Mouse (Mus musculus) small intestine, adult 2 months (tissue): Measurements from ENCODE around the gene Timm23.

ENCODE experiments used
- CTCF ChIP-seq: fragments of 200-500 bp; IDR thresholded peaks from 2 replicates; pipeline ENCODE4 v1.5.1; 2012; ENCODE audit warnings: low read depth, mild to moderate bottlenecking, control low read depth, inconsistent platforms, low read length, moderate library complexity, mixed read lengths; ENCODE audit not compliant: insufficient replicate concordance, insufficient read length; ENCODE audit errors: extremely low read depth
- POLR2A ChIP-seq: fragments of 200-500 bp; IDR thresholded peaks from 2 replicates; pipeline ENCODE4 v1.6.1; 2012; ENCODE audit warnings: low read depth, mild to moderate bottlenecking, control low read depth, inconsistent platforms, low read length, moderate library complexity

DNA sequence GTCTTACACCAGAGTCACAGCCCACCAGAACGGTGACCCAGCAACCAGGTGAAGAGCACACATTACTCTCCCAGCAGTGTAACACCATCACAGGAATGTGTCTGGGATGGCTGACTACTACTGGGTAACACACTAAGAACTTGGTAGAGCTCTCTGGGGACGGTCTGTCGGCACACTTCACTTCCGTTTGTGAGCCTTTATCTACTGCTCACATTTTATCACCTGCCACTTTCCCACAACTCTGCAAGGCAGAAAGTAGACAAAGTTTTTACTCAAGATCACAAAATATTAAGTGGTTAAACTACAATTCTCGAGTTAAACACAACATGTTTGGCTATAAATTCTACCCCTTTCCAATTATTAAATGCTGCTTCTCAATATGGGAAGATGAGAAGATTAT is 9.8 kb downstream of the Timm23 start:
- TF ChIP-seq CTCF (no peak), POLR2A (no peak)
